Mouse (Mus musculus) inflammation-experienced regulatory T-cells, adult 6 months (primary cell): ENCODE data around the gene Smndc1. TPM values are rescaled to one million over a fixed set of nuclear protein-coding genes. Genes with fewer than 3 reads are reported as not detected.

Source experiments
- ATAC-seq: one replicate; pipeline ENCODE4 v1.8.0; 2017
- polyA plus RNA-seq, 3 experiments: library from polyadenylated mRNA; unstranded; fragments of 100-300 nt; shearing (Covaris generic); gene quantifications; one replicate each; pipeline ENCODE4 v1.2.1; 2017

Gene Smndc1
- polyA plus RNA-seq, 3 experiments from 2014 or later = 30.1 to 38.6 (median 34.9) TPM

DNA sequence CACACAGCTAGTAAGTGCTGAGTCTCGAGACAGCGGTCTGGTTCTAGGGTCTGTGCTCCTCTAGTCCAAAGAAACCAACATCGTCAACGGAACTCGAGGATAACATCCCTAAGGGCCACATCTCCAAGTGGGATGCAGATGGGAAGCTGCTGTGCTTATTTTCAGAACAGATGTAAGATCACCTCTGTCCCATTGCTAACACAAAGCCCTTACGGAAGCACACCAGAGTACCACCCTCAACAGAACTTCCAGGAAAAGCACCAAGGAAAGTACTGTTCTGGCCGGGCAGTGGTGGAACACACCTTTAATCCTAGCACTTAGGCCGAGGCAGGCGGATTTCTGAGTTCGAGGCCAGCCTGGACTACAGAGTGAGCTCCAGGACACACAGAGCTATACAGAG lies 12.0 kb downstream of the Smndc1 start:
- ATAC-seq = no peak

DNA sequence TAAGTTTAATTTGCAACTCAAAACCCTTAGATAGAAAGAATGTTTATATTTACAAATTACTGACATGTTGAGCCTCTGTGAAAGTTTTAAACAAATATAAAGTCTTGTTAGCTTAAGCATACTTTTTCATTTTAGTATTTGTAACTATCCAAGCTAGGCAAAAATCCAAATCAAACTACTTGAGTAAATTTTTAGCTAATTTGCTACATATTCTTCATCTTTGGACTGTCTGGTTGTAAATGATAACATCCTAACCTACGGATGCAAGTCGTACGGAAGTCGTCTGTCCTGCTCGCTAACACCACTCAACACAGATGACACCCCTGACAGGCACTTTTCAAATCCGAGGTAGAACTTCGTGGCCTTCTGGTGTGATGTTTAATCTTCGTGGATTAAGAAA lies 12.7 kb downstream of the Smndc1 start:
- no peak for ATAC-seq

DNA sequence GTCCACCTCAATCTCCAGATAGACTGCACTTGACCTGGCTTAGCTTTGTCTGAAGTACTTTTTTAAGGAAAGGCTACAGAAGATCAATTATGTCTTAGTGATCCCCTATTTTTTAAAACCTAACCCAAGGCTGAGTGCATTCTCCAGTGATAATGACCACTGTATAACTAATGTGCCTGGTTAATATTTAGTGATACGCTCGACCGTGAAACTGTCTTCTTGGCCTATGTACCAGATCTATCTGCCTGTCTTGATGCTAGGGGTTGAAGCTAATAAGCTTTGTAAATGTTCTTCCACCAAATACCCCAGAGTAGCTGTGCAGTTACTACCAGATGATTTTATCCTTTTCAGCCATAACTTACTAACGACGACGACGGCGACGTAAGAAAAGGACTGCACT lies 14.6 kb downstream of the Smndc1 start:
- ATAC-seq = no peak

- no peak for ATAC-seq
These were observed 15.1 kb downstream of the Smndc1 start for GRCm38 (mm10) chr19:53375299-53375698.

DNA sequence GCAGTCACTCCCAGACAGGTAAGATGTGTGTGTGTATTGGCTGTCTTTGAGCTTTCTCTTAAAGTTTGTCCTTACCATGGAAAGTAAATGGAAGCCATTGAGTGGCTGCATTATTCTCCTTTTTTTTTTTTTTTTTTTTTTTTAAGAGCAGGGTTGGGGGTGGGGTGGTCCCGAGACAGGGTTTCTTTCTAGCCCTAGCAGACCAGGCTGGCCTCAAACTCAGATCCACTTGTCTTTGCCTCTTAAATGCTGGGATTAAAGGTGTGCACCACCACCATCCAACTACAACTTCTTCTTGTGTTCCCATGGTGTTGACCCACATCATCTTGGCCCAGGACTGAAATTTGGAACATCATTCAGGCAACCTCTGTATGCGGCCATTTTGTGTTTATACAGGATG lies 16.8 kb downstream of the Smndc1 start:
- ATAC-seq = no peak

- no peak for ATAC-seq
These were observed 18.7 kb downstream of the Smndc1 start, which contains the start of gene Gm10197 for GRCm38 (mm10) chr19:53371666-53372065. Gene Gm10197 (minus strand): TSS chr19:53371766.

DNA sequence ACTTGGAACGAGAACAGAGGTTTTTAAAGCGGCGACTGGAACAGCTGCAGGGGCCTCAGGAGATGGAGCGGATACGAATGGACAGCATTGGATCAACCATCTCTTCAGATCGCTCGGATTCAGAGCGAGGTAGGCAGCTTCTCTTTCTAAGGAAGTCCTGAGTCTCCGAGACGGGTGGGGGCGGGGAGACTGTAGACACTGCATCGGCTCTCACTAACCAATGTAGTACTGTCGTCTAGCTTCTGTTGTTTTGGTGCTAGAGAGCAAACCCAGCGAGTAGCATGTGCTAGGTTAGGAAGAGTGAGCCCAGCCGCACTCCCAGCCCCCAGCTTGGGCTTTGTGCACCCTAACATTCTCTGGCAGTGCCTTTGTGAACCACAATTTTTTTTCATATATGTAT lies 20.1 kb downstream of the Smndc1 start:
- no peak for ATAC-seq

- peak; percentile 64 for ATAC-seq
These were observed 20.8 kb downstream of the Smndc1 start for GRCm38 (mm10) chr19:53369469-53370043.

- no peak for ATAC-seq
These were observed 23.5 kb downstream of the Smndc1 start for GRCm38 (mm10) chr19:53366881-53367280.

- no peak for ATAC-seq
These were observed 24.2 kb downstream of the Smndc1 start for GRCm38 (mm10) chr19:53366057-53366775.

DNA sequence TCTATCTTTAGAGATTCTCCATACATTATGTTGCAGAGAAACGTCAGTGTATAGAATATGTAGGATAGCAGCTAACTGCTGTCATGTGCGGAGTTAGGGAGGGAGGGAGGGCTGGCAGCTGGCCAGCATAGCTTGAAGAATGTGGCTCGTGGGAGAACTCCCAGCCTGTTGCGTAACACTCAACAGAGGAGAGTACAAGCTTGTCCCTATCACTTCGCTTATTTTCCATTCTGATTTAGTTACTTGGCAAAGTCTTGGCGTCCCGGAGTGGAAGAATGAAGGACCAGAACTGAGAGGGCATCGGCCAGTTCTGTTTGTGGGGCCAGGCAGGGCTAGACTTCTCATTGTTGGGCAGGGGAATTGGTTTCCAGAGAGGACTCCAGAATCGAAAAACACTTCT lies 25.4 kb downstream of the Smndc1 start:
- ATAC-seq = no peak

- ATAC-seq = no peak
These were observed 25.8 kb downstream of the Smndc1 start for GRCm38 (mm10) chr19:53364551-53364950.

- ATAC-seq = no peak
These were observed 27.4 kb downstream of the Smndc1 start for GRCm38 (mm10) chr19:53362967-53363366.

- ATAC-seq = no peak
These were observed 30.0 kb downstream of the Smndc1 start for GRCm38 (mm10) chr19:53360265-53360958.

- ATAC-seq = no peak
These were observed 31.0 kb downstream of the Smndc1 start for GRCm38 (mm10) chr19:53359160-53360033.

GRCm38 (mm10) chr19:53355065-53355464 lies 35.3 kb downstream of the Smndc1 start:
- no peak for ATAC-seq

GRCm38 (mm10) chr19:53354271-53355000 lies 35.9 kb downstream of the Smndc1 start:
- ATAC-seq = no peak

DNA sequence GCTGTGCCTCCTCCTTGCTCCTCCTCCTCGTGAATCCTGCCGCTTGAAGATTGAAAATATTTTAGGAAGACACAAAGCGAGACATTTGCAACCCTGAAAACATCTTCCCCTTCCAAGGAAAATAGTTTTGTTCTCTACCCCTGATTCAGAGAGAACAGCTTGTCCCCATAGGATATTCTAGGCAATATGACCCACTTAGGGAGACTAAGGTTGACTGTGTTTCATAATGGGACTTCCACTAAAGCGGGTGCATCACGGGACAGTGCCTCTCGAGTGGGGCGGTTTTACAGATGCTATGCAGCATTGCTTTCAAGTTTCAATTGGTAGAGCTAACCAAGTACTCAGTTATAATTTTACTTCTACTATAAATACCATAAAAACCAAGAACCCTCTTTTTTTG lies 36.5 kb downstream of the Smndc1 start:
- no peak for ATAC-seq

GRCm38 (mm10) chr19:53345766-53346165 lies 44.6 kb downstream of the Smndc1 start:
- ATAC-seq = no peak

- ATAC-seq = no peak
These were observed 46.3 kb downstream of the Smndc1 start for GRCm38 (mm10) chr19:53344062-53344461.

DNA sequence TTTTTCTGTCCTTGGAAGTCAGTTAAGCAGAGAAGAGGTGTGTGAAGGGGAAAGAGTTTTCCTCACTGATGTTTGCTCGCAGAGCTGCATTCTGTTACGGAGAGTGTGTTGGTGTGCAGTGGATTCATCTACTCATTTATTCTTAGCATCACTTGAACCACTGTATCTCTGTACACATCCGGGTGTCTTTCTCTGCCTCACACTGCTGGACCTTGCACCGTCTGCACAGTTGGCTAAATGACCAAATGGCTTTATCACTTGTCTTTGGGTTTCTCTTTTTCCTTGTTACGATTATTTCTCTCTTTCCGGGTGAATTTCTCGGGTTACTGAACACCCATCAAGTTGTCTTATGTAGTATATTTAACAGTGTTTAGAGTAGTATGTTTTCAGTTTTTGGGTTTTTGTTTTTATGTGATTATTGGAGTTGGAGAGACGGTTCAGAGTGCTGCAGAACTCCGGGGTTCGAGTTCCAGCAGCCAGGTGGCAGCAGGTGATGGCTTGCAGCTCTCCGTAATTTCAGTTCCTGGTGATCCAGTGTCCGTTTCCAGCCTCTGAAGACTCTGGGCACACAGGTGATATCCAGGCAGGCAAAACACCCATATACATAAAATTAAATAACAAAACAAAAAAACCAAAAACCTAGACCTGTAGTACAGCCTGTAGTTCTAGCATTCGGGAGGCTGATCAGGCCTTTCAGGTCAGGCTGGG lies 47.0 kb downstream of the Smndc1 start:
- ATAC-seq = no peak
